Mouse (Mus musculus) cerebellum, adult (tissue): ENCODE measurements at regions not wholly inside any gene's neighbourhood (a gene's known extent, or its start where the extent isn't known, plus 50 kb on each side); places are given as distances from the start of the nearest gene placed in this dataset.
A peak's percentile ranks its signal among the peaks of the same experiment; 100 is the strongest.
"Not testable (repeated sequence)": the region's sequence is repeated elsewhere in the genome, so short reads cannot be mapped to it uniquely, and the experiment has no call there.

Experiments
- ATAC-seq: cut with Nextera tagmentation; 2 replicates; pipeline ENCODE4 v1.9.2; 2017; ENCODE audit warnings: mild to moderate bottlenecking, moderate library complexity, mixed read lengths; ENCODE audit not compliant: insufficient number of reproducible peaks, low FRiP score, low TSS enrichment

GRCm38 (mm10) chr15:53984006-53984405 is 99.3 kb downstream of the Gm7489 start:
- ATAC-seq = not testable (repeated sequence)

GRCm38 (mm10) chr15:53989888-53990287 is 105.2 kb downstream of the Gm7489 start:
- ATAC-seq = no peak

- ATAC-seq = no peak
Measured at GRCm38 (mm10) chr15:53995199-53995868, 110.6 kb downstream of the Gm7489 start.

DNA sequence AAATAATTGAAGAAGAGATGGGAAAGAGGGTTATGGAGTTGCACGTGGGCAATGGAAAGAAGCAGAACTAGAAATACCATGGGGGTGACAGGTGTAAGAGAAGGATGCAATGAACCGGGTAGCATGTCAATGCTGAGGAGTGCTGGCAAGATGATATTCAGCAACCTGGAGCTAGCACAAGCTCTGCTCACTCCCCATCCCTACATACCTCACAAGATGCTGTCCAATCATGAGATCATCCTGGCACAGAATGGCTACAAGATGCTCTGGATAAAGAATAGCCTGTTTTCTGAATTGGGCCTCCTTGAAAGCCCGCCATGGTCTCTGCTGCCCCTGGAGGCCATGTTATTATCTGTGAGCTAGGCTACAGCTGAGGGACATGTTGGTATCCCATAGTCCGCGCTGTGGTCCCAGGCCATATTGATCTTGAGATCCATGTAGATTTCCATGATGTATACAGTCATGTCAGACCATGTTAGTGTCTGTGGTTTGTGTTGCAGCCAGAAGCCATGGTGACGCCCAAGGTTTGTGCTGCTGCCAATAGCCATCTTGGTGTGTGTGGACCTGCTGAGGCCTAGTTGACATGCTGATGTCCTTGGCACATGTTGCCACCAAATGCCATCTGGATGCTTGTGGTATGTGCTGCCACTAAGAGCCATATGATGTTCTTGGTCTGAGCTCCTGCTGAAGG is 114.0 kb downstream of the Gm7489 start:
- ATAC-seq = peak; percentile 61

DNA sequence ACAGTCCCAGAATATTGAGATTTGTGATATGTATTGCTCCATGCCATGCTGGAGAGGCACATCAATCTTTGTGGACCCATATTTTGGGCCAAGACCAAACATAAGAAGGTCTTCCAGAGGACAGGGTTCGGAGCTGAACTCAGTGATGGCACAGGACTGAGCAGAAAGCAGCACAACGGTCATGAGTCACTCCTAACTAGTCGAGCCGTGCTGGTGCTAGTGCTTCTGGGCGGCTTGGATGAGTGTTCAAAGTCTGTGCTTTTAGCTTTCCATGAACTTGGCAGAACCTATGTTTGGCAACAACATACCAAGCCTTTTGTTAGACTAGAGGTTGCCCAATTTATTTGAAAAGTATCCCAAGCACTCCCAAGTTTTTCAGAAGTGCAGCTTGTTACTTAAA is 149.1 kb downstream of the Gm7489 start:
- no peak for ATAC-seq

DNA sequence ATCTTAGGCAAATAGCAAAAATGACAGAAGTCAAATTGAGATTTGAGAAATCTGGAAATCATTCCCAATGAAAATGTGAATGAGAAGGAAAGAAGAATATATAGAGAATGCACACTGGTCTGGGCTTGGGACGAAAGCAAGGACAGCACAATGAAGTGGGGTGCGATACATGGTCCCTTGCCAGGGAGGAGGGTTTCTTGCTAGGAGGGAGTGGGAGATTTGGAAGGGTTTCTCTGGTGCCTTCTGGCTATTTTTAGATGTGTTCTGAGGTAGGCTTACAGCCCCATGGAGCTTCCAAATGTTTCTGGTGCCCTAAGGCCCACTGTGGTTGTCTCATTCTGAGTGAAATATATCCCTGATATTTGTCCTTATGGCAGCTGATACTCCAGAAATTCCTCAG is 166.0 kb downstream of the Gm7489 start:
- ATAC-seq = no peak

GRCm38 (mm10) chr15:54070005-54070634 is 185.4 kb downstream of the Gm7489 start:
- peak; percentile 88 for ATAC-seq

DNA sequence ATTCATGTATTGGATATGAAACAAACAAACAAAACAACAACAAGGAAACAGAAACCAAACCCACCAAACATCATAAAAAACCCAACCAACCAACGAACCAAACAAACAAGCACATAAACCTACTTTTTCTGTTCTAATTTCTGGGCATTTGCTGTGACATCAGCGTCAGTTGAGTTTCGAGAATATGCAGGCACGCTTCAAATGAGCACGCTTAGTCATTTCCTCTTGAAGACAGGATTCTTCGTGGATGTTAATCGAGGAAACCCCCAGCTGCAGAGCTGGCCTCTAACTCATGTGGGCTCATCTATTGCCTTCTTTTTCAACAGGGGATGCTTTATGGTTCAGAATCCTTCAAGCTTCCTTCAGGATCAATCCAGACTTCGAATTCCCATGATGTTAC is 187.0 kb downstream of the Gm7489 start:
- no peak for ATAC-seq

DNA sequence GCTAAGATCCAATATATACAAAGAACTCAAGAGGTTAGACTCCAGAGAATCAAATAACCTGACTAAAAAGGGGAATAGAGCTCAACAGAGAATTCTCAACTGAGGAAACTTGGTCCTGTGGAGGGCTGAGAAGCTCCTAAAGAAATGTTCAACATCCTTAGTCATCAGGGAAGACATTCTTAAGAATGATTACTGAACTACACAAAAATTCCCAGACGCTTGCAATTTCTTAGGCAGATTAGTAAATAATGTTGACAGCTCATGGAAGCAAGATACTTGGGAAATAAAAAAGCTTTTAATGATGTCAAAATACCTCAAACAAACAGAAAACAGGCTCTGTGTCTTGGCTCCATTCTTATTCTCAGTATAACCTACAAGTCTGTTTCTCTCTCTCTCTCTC is 206.6 kb downstream of the Gm7489 start:
- ATAC-seq = no peak

DNA sequence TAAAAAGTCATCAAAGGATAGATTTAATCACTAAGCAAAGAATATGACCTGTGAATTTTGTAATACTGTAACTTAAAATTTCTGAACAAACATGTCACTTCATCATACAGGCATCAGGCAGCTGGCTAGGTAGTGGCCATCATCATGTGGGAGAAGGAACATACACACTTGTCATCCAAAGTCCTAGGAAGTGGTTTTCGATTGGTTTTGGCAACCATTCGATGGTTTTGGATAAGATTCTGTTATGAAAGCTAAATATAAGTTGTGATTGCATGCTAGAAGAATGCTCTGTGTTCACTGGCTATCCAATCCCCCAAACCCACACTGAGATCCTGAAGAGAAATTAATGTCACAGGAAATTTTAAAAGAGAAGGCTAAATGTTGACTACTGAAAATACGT is 207.7 kb downstream of the Gm7489 start:
- ATAC-seq = no peak

DNA sequence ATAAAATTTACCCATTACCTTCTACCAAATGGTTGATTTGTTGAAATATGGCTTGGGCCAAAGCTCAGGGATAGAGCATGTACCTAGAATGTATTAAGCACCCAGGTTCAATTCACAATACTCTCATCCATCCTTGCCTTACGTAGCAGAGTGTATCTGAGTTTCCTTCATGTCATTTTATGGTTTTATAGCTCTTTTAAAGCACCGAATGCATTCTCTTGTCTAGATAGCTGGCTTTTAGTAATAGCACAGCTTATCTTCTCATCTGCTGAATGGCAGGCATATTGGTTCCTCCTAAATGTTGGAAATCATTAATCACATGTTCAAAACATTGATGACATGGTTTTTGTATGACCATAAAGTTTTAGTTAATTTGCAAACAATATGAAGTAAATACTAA is 212.8 kb downstream of the Gm7489 start:
- no peak for ATAC-seq

DNA sequence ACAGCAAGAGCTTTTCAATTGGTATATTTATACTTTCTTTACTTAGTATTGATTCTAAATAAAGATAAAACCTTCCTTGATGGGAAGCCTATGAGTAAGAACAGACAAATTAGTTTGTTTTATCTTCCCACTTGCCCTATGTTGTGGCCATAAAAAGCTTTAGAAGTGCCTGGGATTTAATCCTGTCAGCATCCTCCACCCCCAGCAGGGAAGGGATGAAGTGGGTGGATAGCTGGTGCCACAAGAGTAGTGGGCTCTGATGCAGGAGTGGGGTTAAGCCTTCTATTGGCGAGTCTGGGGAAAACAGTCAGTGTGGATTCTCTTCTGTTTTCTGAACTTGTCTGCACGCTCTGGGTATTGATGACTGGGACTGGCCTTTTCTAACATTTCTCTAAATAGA is 227.7 kb downstream of the Gm7489 start:
- no peak for ATAC-seq

DNA sequence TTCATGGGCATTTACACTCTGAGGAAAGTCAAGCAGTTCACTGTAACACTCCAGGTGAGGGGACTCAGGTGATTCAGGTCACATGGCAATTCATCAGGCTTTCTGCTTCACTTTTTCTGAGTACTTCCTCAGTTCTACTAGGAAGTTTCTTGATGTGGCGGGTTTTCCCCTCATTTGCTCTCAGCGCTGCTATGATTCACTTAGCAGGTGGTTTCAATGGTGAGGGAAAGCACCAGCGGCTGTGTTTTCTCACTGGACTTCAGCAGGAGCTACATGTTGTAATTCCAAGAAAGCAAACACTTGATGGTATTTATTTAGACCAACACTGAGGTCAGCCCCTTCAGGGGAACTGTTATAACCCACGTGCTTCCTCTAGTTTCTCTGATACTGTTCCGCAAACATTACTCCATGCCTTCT is 229.4 kb downstream of the Gm7489 start:
- no peak for ATAC-seq

- ATAC-seq = no peak
Measured at GRCm38 (mm10) chr15:54117967-54118538, 233.3 kb downstream of the Gm7489 start.

- no peak for ATAC-seq
Measured at GRCm38 (mm10) chr15:54120456-54120855, 235.8 kb downstream of the Gm7489 start.

- no peak for ATAC-seq
Measured at GRCm38 (mm10) chr15:54164350-54164749, 279.6 kb downstream of the Gm7489 start.

DNA sequence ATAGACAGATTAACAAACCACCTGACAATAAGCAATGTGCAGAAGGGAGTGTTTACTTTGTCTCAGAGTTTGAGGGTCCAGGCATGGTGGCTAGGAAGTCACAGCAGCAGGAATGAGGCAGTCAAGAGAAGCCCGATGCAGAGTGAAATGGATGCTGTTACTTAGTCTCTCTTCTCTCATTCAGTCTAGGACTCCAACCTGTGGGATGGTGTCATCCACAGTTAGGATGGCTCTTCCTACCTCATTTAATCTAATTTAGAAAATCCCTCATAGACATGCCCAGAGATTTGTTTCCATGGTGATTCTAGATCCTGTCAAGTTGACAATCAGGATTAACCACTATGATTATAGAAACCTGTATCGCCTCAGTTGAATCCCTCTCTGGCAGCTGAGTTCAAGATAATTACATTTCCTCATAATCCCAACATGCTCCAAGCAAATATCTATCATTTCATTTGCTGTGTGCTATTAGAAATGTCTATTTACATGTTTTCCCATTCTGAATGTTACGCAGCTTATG is 283.2 kb downstream of the Gm7489 start:
- no peak for ATAC-seq

GRCm38 (mm10) chr15:54177221-54177620 is 292.5 kb downstream of the Gm7489 start:
- no peak for ATAC-seq

DNA sequence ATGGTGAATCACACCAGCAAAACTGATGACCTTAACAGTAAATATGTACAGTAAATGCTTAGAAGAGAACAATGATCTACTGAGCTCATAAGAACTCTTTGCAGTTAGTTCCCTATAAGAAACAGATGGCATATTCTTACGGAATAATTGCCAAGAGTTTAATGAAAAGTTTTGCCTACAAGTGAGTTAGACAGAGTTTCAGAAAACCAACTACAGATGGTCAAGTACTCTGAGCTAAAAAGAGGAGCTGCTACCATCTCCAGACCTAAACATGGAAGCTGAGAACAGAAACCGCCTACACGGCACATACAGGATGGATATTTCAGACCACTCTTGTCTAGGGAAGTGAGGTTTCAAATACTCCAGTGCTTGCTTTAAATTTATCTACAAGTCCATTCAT is 293.1 kb downstream of the Gm7489 start:
- ATAC-seq = no peak
